Mouse (Mus musculus): ENCODE measurements around the gene Slit3. TPM values are rescaled to one million over a fixed set of nuclear protein-coding genes. Genes with fewer than 3 reads are reported as not detected.

The Slit3 gene
- total RNA-seq, 4 experiments from 2014 or later, result 12.6 to 18.4 (median 15.0) TPM

DNA sequence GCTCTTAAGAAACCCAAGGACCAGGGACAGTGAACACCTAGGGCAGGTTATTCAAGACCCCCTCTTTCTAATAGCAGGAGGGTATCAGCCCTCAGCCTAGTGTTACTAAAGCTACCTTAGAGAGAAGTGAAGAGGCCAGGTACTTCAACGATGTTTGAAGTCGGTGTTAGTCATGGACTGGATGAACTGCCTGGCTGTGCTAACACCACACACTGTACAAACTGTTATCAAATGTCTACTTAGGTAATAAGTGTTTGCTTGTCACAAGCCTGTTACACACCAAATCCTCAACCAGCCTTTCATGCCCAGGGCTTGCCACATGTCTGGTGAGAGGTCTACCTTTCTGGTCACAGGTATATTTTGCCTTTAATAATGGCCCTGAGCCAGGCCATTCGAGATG is 153.0 kb downstream of the Slit3 start:
- no peak for DNase-seq (ENCODE audit: low spot score)

GRCm38 (mm10) chr11:35275300-35275699 is 154.3 kb downstream of the Slit3 start:
- DNase-seq (ENCODE audit: low spot score), result no peak

DNA sequence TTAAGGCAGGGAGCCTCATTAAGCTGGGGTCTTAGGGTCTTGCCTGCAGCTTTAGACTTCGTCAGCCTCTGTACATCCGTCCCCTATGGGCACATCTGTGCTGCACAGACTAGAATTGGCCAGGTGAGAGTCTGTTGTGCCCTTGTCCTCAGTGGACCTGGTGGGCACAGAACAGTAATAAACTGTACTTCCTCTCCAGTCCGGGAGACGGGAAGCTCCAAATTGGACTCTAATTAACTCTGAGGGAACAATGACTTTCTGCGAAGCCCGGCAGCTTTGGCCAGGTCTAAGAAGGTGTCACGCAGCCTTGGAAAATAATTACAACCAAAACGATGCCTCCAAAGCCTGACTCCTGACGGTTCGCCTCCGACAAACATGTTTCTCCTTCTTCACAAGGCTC is 155.0 kb downstream of the Slit3 start:
- DNase-seq (ENCODE audit: low spot score), result no peak

GRCm38 (mm10) chr11:35278128-35278769 is 157.2 kb downstream of the Slit3 start:
- no peak for DNase-seq (ENCODE audit: low spot score)

GRCm38 (mm10) chr11:35280826-35281225 is 159.8 kb downstream of the Slit3 start:
- no peak for DNase-seq (ENCODE audit: low spot score)

- DNase-seq (ENCODE audit: low spot score), result no peak
These were observed 161.1 kb downstream of the Slit3 start for GRCm38 (mm10) chr11:35282001-35282632.

GRCm38 (mm10) chr11:35282825-35283571 is 162.0 kb downstream of the Slit3 start:
- no peak for DNase-seq (ENCODE audit: low spot score)

DNA sequence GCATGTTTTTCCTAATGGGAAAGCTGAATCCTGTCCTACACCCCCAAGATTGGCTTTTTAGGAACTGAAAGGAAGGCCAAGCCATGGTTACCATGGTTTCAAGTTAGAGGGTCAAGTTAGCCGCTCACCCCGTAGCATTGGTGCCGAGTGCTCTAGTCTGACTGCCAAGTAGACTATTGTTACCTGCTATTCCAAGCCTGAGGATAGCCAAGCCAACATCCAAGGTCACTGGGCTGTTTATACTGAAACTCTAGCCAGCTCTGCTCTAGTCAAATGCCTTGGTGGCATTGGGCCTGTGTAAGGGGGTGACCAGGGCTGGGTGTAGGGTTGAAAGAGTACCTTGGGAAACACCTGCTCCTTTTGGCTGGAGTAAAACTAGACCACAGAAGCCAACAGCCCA is 162.7 kb downstream of the Slit3 start:
- peak; percentile 52 for DNase-seq (ENCODE audit: low spot score)

- DNase-seq (ENCODE audit: low spot score), result no peak
These were observed 165.8 kb downstream of the Slit3 start for GRCm38 (mm10) chr11:35286578-35287390.

- no peak for DNase-seq (ENCODE audit: low spot score)
These were observed 167.0 kb downstream of the Slit3 start for GRCm38 (mm10) chr11:35288056-35288455.

DNA sequence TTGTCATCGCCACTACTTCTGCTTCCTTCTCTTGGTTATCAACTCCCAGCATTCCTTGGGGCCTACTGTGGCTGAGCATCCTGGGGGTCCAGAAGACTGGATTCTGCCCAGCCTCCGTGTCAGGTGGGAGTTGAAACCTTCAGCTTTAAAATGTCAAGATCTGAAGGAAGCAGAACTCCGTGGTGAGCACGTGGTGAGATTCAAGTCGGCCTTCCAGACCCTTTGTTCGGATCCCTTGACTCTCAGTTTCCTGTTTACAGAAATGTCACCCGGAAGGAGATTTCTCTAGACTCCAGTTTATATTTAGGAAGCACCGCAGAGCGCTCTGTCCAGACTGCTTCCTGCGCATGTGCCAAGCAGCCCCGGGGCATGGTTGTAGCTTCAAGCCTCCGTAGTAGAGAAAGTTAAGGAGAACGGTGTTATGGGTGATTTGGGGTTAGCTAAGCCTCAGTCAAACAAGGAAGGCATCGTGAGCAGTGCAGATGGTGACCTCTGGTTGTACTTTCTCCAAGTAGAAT is 167.8 kb downstream of the Slit3 start:
- DNase-seq (ENCODE audit: low spot score), result no peak

- DNase-seq (ENCODE audit: low spot score), result no peak
These were observed 171.3 kb downstream of the Slit3 start for GRCm38 (mm10) chr11:35292228-35292747.

DNA sequence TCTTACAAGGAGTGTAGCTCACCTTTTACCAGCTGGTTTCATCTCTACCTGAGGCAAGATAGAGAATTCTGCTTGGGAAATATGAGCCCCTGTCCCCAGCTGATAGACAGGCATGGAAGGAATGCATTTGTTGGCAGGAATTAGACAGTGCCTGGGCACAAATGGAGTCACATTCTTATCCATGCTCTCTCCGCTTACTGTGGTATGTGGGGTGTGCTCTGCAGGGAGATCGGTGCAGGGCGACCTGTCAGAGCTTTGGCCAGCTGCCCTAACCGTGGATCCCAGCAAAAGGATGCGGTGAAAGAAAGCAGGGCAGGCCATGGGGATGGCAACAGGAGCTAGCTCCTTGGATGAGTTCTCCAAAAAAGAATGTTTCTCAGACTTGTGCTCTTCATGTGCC is 172.2 kb downstream of the Slit3 start:
- no peak for DNase-seq (ENCODE audit: low spot score)

- DNase-seq (ENCODE audit: low spot score), result no peak
These were observed 173.6 kb downstream of the Slit3 start for GRCm38 (mm10) chr11:35294670-35295069.

- DNase-seq (ENCODE audit: low spot score), result no peak
These were observed 174.3 kb downstream of the Slit3 start for GRCm38 (mm10) chr11:35295162-35295799.

GRCm38 (mm10) chr11:35296803-35297202 is 175.8 kb downstream of the Slit3 start:
- no peak for DNase-seq (ENCODE audit: low spot score)

GRCm38 (mm10) chr11:35297319-35297718 is 176.3 kb downstream of the Slit3 start:
- DNase-seq (ENCODE audit: low spot score), result peak; percentile 40

- no peak for DNase-seq (ENCODE audit: low spot score)
These were observed 177.5 kb downstream of the Slit3 start for GRCm38 (mm10) chr11:35298526-35298925.

GRCm38 (mm10) chr11:35299857-35300375 is 178.9 kb downstream of the Slit3 start:
- no peak for DNase-seq (ENCODE audit: low spot score)

GRCm38 (mm10) chr11:35302272-35302671 is 181.2 kb downstream of the Slit3 start:
- no peak for DNase-seq (ENCODE audit: low spot score)

Data from heart, adult 8-10 months (tissue).